Comparison of ENCODE assay signal across 9 mouse cellular contexts in genomic region chr8:47742992-47743391, GRCm38 (mm10). TPM values are rescaled to one million over a fixed set of nuclear protein-coding genes. Genes with fewer than 3 reads are reported as not detected.
DNase-seq lines count a peak whose midpoint lies in the region; ATAC-seq and TF ChIP-seq lines count a peak whose summit lies in the region.
"Had no signal": no experiment of that assay in that cellular context is flagged by ENCODE, and none has a peak within 500 bp of the region (broad histone marks: within the 10 kb centered on the region; RNA-seq: fewer than 3 reads in every experiment).

No protein-coding gene starts in this region.

- no peak overlapping the region for H3K27ac ChIP-seq in heart, embryonic 13.5 days (replicated peaks)
- no peak overlapping the region for H3K27ac ChIP-seq in heart, adult 2 months
- H3K27ac ChIP-seq in neural tube, embryonic 11.5 days (ENCODE audit: low read depth, low read length) = no peak overlapping the region
- peak overlapping the region; percentile 56; the same call in 1 of the 2 replicates for H3K27ac ChIP-seq in limb, embryonic 13.5 days
- H3K27ac ChIP-seq: liver, embryonic 14.5 days had no signal

- H3K9me3 ChIP-seq in heart, embryonic 13.5 days = no peaks in the 10 kb centered on the region
- H3K9me3 ChIP-seq in neural tube, embryonic 11.5 days (ENCODE audit: control insufficient read depth, low read length) = no peaks in the 10 kb centered on the region
- H3K9me3 ChIP-seq in limb, embryonic 13.5 days = no peaks in the 10 kb centered on the region

- DNase-seq in heart, adult 2 months = no peak
- peak; percentile 17 for DNase-seq in neural tube, embryonic 11.5 days (ENCODE audit: low spot score)
- DNase-seq in neural tube, embryonic 10.5 days (ENCODE audit: extremely low spot score, low spot score) = no peak
- DNase-seq in urinary bladder, adult 18-20 months (ENCODE audit: low spot score in 2 of 2) = no peak
- DNase-seq in left cerebral cortex, postnatal 25 days (ENCODE audit: low spot score in 2 of 2) = no peak

- H3K27me3 ChIP-seq in heart, embryonic 13.5 days (replicated peaks) = peaks cover 12% of the 10 kb centered on the region
- H3K27me3 ChIP-seq in heart, adult 2 months (ENCODE audit: control insufficient read depth, insufficient read depth, low read length) = no peaks in the 10 kb centered on the region
- H3K27me3 ChIP-seq in neural tube, embryonic 11.5 days (ENCODE audit: control insufficient read depth, insufficient read depth, low read length) = no peaks in the 10 kb centered on the region
- peaks cover 10% of the 10 kb centered on the region for H3K27me3 ChIP-seq in limb, embryonic 13.5 days

- TF ChIP-seq POLR2A in heart, adult 2 months (IDR thresholded peaks at IDR 0.05; ENCODE audit: insufficient read depth, low read depth, low read length) = no peak

- peak overlapping the region; percentile 54 for H3K4me2 ChIP-seq in heart, embryonic 13.5 days
- no peak overlapping the region; the same call in 1 of the 2 replicates for H3K4me2 ChIP-seq in neural tube, embryonic 11.5 days (ENCODE audit: low read depth)
- peak overlapping the region; percentile 54 for H3K4me2 ChIP-seq in limb, embryonic 13.5 days (replicated peaks)

- no peak for TF ChIP-seq EP300 in heart, adult 2 months (IDR thresholded peaks at IDR 0.05; ENCODE audit: insufficient read depth, low read depth, low read length)

- 30% methylated on average over 8 of the region's 8 CpGs for WGBS in heart, embryonic 13.5 days
- 23% methylated on average over 8 of the region's 8 CpGs for WGBS in heart, adult 2 months
- 35% methylated on average over 8 of the region's 8 CpGs for WGBS in neural tube, embryonic 11.5 days
- WGBS in limb, embryonic 13.5 days = 28% methylated on average over 8 of the region's 8 CpGs

- intact Hi-C loops in heart, adult 2 months (cut with DNase I) = loop anchor here (5.0 kb wide), 3 partner anchors 84 to 274 kb away; no protein-coding TSS in a partner anchor
- intact Hi-C loops in left cerebral cortex, postnatal 25 days (cut with DNase I) = loop anchor here (2.0 to 5.0 kb wide), 3 partner anchors 84 to 274 kb away; no protein-coding TSS in a partner anchor

- TF ChIP-seq CTCF in heart, adult 2 months (IDR thresholded peaks at IDR 0.05) = no peak

- no peaks in the 10 kb centered on the region for H3K36me3 ChIP-seq in heart, embryonic 13.5 days
- H3K36me3 ChIP-seq in heart, adult 2 months (ENCODE audit: control insufficient read depth, insufficient read depth, low read length) = no peaks in the 10 kb centered on the region
- H3K36me3 ChIP-seq in neural tube, embryonic 11.5 days (ENCODE audit: control insufficient read depth, insufficient read depth, low read length) = no peaks in the 10 kb centered on the region
- H3K36me3 ChIP-seq in limb, embryonic 13.5 days = no peaks in the 10 kb centered on the region

- H3K4me1 ChIP-seq in heart, embryonic 13.5 days = 0 out of 2 replicates have a peak, but pooled peaks cover 4% of the 10 kb centered on the region
- H3K4me1 ChIP-seq in heart, adult 2 months (ENCODE audit: control insufficient read depth, insufficient read depth, low read length) = peaks cover 3% of the 10 kb centered on the region; the same call in 1 of the 2 replicates
- no peaks in the 10 kb centered on the region for H3K4me1 ChIP-seq in neural tube, embryonic 11.5 days (ENCODE audit: control insufficient read depth, insufficient read depth, low read length)
- H3K4me1 ChIP-seq in limb, embryonic 13.5 days = peaks cover 22% of the 10 kb centered on the region

- H3K4me3 ChIP-seq in heart, embryonic 13.5 days = 0 out of 2 replicates have a peak overlapping the region, but pooled peaks have one; percentile 13
- H3K4me3 ChIP-seq in heart, adult 2 months = no peak overlapping the region
- no peak overlapping the region for H3K4me3 ChIP-seq in neural tube, embryonic 11.5 days (ENCODE audit: low read depth, low read length)
- H3K4me3 ChIP-seq in limb, embryonic 13.5 days = peak overlapping the region; percentile 21; the same call in 1 of the 2 replicates

- peak overlapping the region; percentile 37; the same call in 1 of the 2 replicates for H3K9ac ChIP-seq in heart, embryonic 13.5 days
- H3K9ac ChIP-seq in heart, adult 2 months (ENCODE audit: low read depth, low read length) = no peak overlapping the region
- no peak overlapping the region for H3K9ac ChIP-seq in neural tube, embryonic 11.5 days (ENCODE audit: low read length)
- peak overlapping the region; percentile 45 for H3K9ac ChIP-seq in limb, embryonic 13.5 days
- H3K9ac ChIP-seq: liver, embryonic 14.5 days had no signal

- ATAC-seq in heart, embryonic 13.5 days (ENCODE audit: extremely low read depth, insufficient number of reproducible peaks, low FRiP score, low TSS enrichment) = no peak
- no peak for ATAC-seq in neural tube, embryonic 11.5 days (ENCODE audit: insufficient read depth, low FRiP score, low TSS enrichment)
- peak; percentile 51 for ATAC-seq in limb, embryonic 13.5 days (ENCODE audit: low FRiP score, low read depth)
- ATAC-seq in inflammation-experienced regulatory T-cells, adult 6 months = no peak

- no peaks in the 10 kb centered on the region for H3K79me2 ChIP-seq in heart, adult 2 months (replicated peaks; ENCODE audit: control insufficient read depth, insufficient read depth, low read length)

RNA-seq across cellular contexts. Expression of gene Cdkn2aip, which starts 29.3 kb away (rescaled TPM):
- polyA plus RNA-seq in heart, embryonic 13.5 days (2015; fragmentation: Nextera tagmentation; extraction: Ambion mirVana) = 15.9 and 16.9 TPM in 2 replicates
- 1 to 10 TPM; 7.9 to 8.5 TPM for total RNA-seq in heart, adult 2 months (2021)
- polyA plus RNA-seq in heart, adult 2 months (2012; rRNA removed) = 3.2 and 3.9 TPM in 2 replicates
- polyA plus RNA-seq in neural tube, embryonic 11.5 days (2014; fragmentation: Nextera tagmentation; extraction: Ambion mirVana) = 42.6 and 43.6 TPM in 2 replicates
- 26.5 and 27.9 TPM in 2 replicates for polyA plus RNA-seq in limb, embryonic 13.5 days (2015; fragmentation: Nextera tagmentation; extraction: Ambion mirVana)
- 10 to 100 TPM; 16.8 to 17.4 TPM for total RNA-seq in left cerebral cortex, postnatal 25 days (2021)
- 10 to 100 TPM; 14.9 to 17.6 (median 15.4) TPM for polyA plus RNA-seq in inflammation-experienced regulatory T-cells, adult 6 months (2017; shearing (Covaris generic))

Comparison
In these comparisons a context has a peak if more than half of its experiments do, and no peak if none do; other contexts are left out.
1. H3K4me3 ChIP-seq: peak in heart, embryonic 13.5 days (single experiment) and limb, embryonic 13.5 days (single experiment); none in heart, adult 2 months (single experiment) and neural tube, embryonic 11.5 days (single experiment).
2. H3K9ac ChIP-seq: peak in heart, embryonic 13.5 days (single experiment) and limb, embryonic 13.5 days (single experiment); none in heart, adult 2 months (single experiment) and neural tube, embryonic 11.5 days (single experiment).